Mouse (Mus musculus) spleen, postnatal 14 days (tissue): Measurements from ENCODE around the gene Nrp2.
A peak's percentile ranks its signal among the peaks of the same experiment; 100 is the strongest.

Experiments used
- DNase-seq, 2 experiments: peaks; one replicate each; pipeline ENCODE4 v3.0.0; 2021 to 2022; ENCODE audit warnings: low spot score in 2 of 2

Gene Nrp2

DNA sequence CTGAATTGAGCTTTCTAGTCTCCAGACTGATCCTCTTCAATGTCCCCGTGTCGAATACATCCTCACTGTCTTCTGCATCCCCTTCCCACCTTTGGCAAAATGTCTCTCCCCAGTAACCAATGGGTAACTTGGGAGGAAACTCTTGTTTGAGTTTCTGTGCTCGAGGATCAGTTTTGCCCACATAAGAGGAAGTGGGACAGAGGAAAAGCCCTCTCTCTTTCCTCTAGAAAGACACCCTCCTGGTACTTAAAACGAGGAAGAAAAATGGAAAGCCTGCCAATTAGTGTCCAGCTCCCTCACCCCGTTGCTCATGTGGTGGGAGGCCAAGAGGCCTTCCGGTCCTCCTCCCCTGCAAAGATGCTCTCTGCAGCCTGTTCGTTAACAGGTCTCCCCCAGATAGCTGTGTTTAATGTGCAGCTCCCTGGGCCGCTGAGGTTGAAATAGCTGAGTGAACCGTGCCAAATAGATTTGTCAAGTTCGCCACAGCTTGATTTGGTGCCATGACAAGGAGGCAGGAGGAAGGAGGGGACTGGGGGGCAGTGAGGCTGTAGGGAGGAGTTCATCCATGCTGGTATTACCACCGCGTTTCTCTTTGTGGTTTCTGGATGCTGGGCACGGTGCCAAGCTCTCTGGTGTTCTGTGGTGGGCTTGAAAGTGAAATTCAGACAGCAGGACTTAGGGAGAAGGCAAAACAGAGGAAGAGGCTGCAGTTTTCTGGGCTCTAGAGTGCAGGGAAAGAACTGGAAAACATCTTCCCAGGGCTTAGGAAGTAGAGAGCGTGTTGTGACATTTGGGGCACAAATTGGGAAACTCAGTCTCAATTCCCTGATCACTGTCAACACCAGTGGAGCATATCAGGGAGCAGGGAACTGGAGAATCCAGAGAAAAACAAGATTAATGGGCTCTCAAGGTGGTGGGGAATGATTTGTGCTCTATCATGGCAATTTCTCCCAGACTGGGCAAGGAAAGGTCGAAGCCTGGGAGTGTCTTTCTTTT lies 48.2 kb downstream of the Nrp2 start:
- DNase-seq = no peak

DNA sequence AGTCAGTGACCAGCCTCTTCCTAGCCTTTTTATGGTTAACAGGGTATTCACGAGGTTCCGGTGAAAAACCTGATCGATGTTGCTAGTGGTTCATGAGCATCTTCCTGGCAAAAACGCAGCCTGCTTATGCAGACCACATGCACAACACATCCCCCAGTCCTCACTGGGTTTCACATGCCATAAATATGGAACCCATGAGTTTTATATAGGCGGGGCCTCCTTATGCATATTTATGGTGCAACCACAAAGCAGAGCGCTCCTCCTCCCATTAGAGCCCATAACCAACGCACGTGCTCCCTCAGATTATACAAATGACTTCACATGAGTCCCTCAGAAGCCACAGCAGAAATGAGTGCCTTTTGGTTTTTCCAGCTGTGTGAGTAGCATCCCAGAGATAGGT lies 49.0 kb downstream of the Nrp2 start:
- DNase-seq = no peak

DNA sequence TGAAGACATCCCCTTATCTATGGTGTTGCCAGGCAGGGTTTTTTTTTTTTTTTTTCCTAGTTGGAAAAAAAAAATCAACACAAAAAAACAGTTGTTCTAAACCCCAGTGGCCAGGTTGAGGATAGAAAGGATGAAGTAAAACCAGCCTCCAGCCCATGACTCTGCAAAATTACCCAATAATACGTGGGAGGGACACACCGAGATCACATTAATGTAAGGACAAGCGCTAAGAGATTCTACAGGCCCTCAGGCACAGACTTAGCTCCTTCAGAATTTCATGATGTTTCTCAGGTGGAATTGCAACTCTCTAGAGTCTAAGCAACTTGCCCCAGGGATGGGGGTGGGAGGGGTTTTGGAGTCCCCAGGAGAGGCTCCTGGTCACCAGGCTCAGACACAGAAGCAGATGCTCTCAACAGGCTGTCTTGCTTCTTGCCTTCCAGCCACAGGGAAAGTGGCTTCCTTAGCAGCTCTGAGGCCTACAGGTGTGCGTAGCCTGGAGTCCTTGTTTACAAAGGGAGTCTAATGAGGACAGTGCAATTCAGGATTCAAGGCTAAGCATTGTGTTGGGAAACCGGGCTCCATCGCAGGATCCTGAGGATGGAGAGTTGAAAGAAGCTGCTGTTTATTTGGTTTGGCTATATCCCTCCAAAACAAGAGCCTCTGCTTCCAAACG lies 49.7 kb downstream of the Nrp2 start:
- DNase-seq = no peak

DNA sequence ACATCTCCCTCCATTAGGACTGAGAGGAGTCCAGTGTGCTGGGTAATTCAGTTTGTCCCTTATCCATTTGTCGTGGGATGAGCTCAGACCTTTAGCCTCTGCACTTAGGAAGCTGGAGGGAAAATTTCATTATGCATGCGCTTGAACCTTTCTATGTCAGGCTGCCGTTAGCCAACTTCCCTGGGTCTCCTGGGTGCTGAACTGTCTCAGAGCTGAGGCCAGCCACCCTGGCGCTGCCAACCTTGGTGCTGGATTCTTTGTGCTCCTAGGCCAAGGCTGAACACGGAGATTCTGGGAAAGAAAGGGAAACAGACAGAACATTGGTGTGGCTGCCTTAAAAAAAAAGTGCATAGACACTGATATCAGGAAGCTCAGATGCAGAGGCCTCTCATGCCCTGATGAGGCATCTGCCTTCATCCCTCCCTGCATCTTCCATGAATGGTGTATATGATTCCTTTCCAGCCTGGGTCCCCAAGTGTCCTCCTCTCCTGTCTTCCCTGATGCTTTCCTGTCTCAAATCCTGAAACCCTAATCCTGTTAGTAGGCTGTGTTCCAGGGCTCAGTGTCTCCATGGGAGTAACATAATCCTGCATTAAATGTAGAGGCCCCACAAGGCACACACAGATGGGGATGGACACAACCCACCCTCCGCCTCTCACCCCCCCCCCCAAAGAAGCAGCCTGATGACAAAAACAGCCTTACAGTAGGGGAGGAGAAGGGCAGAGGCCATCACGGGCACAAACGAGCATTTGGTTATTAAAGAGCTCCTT lies 51.2 kb downstream of the Nrp2 start:
- DNase-seq = no peak

GRCm38 (mm10) chr1:62760086-62760485 lies 57.0 kb downstream of the Nrp2 start:
- peak in 1 of 2 experiments; percentile 3 for DNase-seq

- DNase-seq = no peak
These were observed 57.5 kb downstream of the Nrp2 start for GRCm38 (mm10) chr1:62760565-62760964.

- no peak for DNase-seq
These were observed 60.7 kb downstream of the Nrp2 start for GRCm38 (mm10) chr1:62763779-62764178.

DNA sequence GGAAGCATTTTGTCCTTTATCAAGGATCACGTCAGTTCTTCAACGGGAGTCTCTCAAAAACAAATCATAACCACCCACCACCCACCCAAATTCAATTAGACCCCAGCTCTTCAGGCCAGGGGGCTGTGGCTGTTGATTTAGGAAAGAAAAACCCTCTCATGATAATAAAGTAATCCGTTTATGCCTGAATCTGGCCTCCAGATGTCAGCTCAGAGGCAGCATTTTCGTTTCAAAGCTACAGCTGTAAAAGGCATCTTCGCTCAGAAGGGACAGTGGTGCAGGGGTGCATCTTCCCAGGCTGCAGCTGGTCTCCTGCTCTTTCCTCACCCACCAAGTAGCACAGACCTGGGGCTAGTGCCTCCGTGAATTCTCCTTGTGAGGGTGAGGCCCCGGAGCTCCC lies 62.1 kb downstream of the Nrp2 start:
- no peak for DNase-seq

DNA sequence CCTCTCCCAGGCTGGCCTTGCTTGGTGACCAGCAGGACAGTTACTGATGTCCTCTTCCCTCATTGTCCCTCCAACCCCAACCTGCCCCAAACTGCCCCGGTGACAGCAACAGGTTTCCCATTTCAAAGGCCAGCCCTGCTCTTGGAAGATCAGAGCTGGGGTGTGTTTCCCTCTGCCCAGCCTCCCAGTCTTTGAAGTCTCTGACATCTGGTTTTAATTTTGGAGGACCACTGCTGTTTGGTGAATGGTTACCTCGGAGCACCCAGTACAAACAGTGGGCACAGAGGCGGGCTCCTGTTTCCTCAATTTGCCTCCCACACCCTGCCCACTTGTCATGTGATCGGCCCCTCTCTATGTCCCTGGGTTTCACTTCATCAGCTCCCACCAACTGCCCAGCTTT lies 63.7 kb downstream of the Nrp2 start:
- DNase-seq = no peak

DNA sequence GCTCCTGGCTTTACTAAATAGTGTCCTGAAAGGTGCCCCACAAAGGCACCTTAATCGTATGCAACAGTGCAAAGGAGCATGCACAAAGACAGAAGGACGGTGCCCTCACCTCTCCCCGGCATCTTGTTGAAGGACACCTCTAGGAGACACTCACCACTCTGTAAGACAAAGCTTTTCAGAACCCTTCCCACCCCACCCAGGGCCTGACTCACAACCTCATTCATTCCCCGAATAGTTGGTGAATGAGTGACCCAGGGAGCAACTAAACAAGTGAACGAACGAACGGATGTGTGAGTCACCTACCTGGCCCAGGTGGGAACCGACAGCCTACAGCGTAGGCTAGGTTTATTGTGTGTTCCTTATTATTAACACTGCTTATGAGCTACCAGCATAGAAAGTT lies 64.5 kb downstream of the Nrp2 start:
- DNase-seq = no peak

GRCm38 (mm10) chr1:62770576-62770975 lies 67.5 kb downstream of the Nrp2 start:
- no peak for DNase-seq

DNA sequence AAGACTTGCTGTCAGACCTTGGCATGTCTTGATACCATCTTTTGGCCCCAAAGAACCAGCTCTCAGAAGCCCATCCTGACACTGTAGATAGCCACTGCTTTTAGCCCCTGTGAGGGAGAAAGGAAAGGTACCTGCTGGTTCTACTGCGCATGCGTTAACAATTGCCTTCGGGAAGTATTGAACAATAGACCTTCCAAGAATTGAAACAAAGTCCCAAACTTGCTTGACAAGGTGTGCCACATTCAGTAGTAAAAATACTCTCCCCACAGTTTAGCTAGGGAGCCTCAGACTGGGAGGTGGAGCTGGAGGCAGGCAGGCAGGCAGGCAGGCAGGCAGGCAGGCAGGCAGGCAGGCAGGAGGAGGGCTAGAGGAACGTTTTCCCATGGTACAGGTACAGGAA lies 69.3 kb downstream of the Nrp2 start:
- DNase-seq = no peak

DNA sequence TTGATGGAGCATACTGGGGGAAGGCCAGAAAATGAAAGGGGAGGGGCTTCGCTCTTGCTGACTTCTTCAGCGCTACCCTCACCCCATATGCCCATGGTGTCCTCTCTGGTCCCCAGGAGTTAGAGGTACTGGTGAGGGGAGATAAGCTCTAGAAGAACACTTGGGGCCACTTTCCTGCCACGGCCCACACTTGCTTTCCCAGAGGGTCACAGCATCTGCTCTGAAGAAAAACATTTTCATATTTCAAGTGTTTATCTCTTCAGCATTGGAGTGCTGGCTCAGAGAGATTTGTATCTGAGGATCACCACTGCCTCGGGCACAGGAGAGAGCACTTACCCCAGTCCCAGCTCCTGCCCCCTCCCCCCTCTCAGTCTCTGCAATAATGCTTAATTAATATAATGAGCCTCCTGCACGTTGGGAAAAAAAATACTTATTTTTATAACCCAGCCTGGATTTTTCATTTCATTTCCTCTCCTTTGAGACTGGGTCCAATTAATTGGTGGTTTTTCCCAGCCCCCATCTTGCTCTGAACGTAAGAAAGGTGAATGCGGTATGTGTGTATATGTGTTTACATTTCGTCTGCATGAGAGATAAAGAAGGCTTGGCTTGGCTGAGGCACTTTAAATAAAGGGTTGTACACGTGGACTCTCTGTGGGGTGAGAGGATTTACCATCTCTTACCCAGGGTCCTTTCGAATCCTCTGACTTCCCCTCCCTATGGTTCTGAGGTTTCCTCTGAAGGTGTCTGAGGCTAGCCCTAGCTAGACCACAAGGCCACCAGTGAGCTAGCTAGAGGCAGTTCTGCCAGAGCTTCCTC lies 70.2 kb downstream of the Nrp2 start:
- no peak for DNase-seq

GRCm38 (mm10) chr1:62773921-62774191 lies 70.8 kb downstream of the Nrp2 start:
- no peak for DNase-seq

DNA sequence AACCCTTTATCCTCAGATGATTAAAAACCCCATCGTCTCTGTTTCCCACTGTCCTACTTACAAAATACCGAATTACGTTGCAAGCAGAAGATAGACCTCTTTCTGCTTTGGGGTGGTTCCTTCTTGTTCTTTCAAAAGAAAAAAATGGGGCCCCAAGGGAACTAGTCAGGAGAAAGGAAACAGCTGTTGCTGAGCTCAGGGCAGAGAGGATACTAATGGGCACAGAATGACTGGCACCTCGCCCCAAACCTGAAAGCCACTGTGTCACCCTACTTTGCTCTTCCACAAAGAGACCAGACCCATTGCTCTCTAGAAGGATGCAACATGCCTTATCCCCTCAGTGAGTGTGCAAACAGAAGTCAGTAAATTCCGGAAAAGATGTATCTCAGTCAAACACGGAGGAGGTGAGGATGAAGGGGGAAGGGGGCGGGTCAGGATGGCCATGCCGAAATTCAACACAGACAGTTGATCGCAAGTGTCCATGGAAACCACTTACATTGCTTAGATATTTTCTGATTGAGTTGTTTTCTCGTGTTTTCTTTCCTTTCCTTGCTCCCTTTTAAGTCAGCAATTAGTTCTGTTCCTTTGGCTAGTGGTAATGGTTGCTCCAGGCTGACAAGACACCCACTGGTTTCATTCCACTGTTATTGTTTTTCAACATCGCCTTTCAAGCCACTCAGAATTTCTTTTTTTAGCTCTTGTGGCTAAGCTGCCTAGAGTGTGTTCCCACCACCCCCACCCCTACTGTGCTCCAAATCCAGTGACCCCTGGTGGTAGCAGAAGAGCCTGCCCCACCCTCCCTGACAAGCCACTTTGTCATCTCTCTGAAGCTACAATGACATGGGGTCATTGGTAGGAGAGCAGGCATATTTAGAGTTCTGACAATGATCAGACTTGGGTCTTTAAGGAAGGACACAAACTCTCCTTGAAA lies 71.5 kb downstream of the Nrp2 start:
- no peak for DNase-seq

DNA sequence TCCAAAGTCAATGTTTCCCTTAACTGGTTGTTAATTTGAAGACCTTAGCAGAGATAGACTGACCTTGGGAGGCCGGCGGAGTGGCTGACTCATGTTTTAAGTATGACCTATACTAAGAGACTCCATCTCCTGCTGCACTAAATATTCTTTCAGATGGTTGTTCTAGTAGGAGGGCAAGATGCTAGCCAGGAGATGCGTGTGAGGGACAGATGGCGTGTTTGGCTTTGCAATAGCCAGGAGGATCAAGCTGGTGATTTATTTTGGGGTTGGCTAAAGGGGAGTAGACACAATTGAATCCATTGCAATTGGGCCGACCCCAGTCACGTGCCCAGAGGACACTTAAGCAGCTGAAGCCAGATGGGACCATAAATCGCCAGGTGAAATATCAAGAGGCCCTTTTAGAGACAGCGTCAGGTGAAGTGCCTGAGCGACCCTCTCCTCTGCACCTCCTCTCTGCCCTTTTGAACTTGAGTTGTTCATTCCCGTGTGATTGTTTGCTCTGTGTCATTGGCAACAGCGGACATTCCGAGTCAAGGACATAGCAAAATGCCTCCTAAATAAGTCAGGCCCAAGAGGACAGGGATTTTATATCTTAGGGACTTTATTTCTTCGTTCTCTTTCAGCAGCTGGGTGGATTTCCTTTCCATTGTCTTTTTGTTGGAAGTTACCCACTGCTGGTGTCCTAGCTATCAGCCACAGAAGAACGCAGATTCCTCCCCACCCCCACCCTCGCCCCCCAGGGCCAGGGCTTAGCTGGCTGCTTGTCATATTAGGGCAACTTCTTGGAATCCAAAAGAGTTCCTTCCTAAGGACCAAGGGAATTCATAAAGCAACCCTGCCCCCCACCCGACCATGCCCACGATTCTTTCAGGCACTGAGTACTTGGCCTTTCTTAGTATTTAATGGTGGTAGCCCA lies 74.5 kb downstream of the Nrp2 start:
- DNase-seq = no peak

- no peak for DNase-seq
These were observed 75.8 kb downstream of the Nrp2 start for GRCm38 (mm10) chr1:62778910-62779309.

DNA sequence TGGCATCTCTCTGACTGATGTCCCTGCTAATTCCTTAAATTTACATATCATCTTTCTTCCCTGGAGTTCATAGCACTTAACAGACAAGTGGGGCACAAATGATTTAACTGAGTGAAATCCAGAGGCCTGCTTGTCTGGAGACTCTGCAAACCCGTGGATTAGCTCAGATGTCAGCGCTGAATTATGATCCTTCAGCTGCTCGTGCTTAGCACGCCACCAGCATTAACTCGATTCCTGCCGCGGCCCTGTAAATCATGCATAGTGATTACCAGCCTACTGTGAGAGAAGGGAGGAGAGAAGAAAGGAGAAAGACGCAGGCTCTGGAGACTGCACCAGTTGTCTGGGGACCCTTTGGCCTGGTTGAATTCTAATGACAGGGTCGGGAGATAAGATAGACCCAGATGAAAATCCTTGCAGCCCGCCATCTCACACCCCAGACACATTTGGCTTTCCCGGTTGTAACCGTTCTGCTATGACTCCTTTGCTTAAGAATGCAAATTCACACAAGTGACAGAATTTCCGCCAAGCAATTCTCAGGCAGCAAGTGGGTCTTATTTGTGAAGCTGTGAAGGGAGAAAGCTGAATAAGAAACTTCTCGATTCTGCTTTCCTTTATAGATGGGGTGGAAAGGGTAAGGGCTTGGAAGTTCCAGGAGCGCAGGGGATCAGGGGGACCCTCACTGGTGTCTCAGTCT lies 77.1 kb downstream of the Nrp2 start:
- no peak for DNase-seq

- DNase-seq = no peak
These were observed 79.1 kb downstream of the Nrp2 start for GRCm38 (mm10) chr1:62782155-62782554.
